Mouse (Mus musculus) hematopoietic stem cell, adult 5-6 weeks (primary cell): ENCODE measurements around the gene Tas1r2. TPM values are rescaled to one million over a fixed set of nuclear protein-coding genes. Genes with fewer than 3 reads are reported as not detected.

Experiments used
- ATAC-seq, 2 experiments: fragments of 125-278 bp in 1 of 2; replicated peaks in 1 of 2; 2 replicates each; pipeline ENCODE4 v1.8.0; 2016 to 2017; ENCODE audit warnings: inconsistent platforms in 2 of 2, mild to moderate bottlenecking in 2 of 2, moderate number of reproducible peaks in 2 of 2, low read depth in 1 of 2, moderate TSS enrichment in 1 of 2; ENCODE audit not compliant: low FRiP score in 2 of 2, poor library complexity in 2 of 2, severe bottlenecking in 2 of 2, insufficient read depth in 1 of 2, low TSS enrichment in 1 of 2
- total RNA-seq: library from RNA; stranded (forward); fragments of 172-1452, 232-1000 nt; gene quantifications from 2 replicates; pipeline ENCODE4 v1.2.3, GENCODE M21; 2017

Tas1r2 gene
- not detected in 2 replicates for total RNA-seq

DNA sequence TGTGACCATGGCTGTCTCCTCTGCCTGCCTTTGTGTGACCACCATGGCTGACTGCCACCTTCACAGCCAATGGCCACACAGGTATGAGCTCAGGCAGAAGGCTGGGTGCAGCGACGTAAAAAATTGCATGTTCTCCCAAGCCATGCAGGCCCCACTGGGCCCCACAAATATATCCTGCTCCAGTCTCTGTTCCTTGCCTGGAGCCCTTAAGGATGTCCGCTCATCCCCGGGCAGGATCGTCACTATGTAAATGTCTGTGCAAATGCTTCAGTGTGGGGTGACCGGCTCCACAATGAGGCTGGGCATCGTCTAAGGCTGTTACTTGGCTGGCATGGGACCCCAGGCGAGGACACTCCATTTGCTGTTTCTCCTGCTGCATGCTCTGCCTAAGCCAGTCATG is at the start of gene Tas1r2:
Tas1r2 (plus strand) TSS at position 301 of the 400 bp plus-strand sequence.
- no peak for ATAC-seq

- ATAC-seq: no peak
Observed at GRCm38 (mm10) chr4:139605216-139605615, 48.1 kb upstream of the Tas1r2 start.

GRCm38 (mm10) chr4:139606732-139607131 is 46.6 kb upstream of the Tas1r2 start:
- ATAC-seq: no peak

DNA sequence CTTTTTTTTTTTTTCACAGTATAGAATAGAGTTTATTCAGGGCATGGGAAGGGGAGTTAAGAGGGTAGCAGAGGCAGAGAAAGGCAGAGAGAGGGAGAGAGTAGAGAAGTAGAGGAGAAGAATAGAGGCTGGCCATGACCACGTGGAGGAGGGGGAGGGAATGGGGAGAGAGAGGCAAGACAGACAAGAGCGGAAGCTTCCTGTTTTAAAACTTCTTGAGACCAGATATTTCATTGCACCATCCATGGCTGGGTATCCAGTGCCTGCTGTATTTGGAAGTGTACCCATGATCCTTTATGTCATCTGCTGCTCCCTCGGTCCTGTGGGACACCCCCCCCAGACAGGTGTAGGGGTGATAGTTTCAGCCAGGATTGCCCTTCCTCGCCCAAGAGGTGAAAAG is 44.4 kb upstream of the Tas1r2 start:
- 0 out of 4 replicates have a peak, but pooled peaks of 1 of the 2 experiments have one; percentile 32 for ATAC-seq

GRCm38 (mm10) chr4:139610954-139611353 is 42.4 kb upstream of the Tas1r2 start:
- ATAC-seq: no peak

GRCm38 (mm10) chr4:139611542-139611953 is 41.8 kb upstream of the Tas1r2 start:
- peak in 1 of 2 experiments; percentile 37; a peak in 1 of 4 replicates for ATAC-seq

- ATAC-seq: no peak
Observed at GRCm38 (mm10) chr4:139614524-139615260, 38.6 kb upstream of the Tas1r2 start.

- ATAC-seq: peak; percentile 95 to 97
Observed at GRCm38 (mm10) chr4:139616276-139617000, 36.9 kb upstream of the Tas1r2 start.

DNA sequence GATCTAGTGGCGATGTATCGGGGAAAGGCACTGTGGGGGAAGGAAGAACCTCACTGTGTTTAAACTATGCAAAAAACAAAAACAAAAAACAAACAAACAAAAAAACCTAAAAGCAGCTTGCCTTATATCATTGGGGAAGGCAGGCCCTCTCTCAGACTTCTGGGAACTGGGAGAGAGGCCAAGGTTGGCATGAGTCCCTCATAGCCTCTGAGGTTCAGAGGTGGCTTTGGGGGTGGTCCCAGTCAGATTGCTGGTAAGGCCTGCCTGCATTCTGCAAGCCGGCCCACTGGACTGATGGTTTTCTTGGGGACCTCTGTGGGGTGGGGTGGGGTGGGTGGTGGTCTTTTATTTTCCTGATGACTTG is 36.4 kb upstream of the Tas1r2 start:
- no peak for ATAC-seq

- ATAC-seq: no peak
Observed at GRCm38 (mm10) chr4:139619765-139620164, 33.6 kb upstream of the Tas1r2 start.

GRCm38 (mm10) chr4:139622373-139623282 is 30.7 kb upstream of the Tas1r2 start, which contains the start of gene Aldh4a1:
Gene Aldh4a1, plus strand, starts transcription at chr4:139622866.
- ATAC-seq: peak; percentile 99

- ATAC-seq: no peak
Observed at GRCm38 (mm10) chr4:139623434-139624115, 29.8 kb upstream of the Tas1r2 start.

DNA sequence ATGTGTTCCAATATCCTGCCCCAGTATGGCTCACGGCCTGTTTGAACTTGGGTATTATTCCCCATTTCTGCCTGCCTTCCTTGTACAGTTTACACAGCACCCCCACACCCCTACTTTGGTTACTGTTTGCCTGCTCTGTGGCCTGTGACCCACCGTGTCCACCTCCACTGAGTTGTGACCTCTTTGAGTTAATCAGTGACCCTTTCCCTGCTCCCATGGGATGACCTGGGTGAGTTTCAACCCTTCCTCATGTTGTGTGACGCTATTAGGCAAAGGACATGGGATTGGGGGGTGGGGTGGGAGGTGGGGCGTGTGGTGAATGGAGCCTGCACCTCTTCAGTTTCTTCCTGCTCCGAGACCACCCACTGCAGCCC is 29.2 kb upstream of the Tas1r2 start:
- ATAC-seq: no peak

- ATAC-seq: no peak
Observed at GRCm38 (mm10) chr4:139624706-139625105, 28.6 kb upstream of the Tas1r2 start.

DNA sequence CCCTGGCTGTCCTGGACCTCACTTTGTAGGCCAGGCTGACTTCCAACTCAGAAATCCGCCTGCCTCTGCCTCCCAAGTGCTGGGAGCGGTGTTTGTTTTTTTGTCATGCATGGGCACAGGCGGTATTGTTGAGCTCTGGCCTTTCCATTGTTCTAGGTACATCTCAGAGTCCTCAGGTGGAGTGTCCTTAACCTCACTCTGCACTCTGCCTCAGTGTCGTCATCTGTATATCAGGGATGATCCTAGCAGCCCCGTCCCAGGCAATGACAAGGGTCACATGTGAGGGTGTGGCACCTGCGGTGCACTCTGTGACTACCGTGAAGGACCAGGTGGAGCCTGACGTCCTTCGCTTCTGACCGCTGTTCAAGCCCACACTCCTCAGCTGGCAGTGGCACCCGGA is 26.0 kb upstream of the Tas1r2 start:
- no peak for ATAC-seq

GRCm38 (mm10) chr4:139630171-139630570 is 23.2 kb upstream of the Tas1r2 start:
- ATAC-seq: no peak

GRCm38 (mm10) chr4:139631141-139631540 is 22.2 kb upstream of the Tas1r2 start:
- ATAC-seq: no peak
